Mouse (Mus musculus): ENCODE results near the gene Zbtb21. TPM values are rescaled to one million over a fixed set of nuclear protein-coding genes. Genes with fewer than 3 reads are reported as not detected.

Gene Zbtb21
- polyA plus RNA-seq, 1 experiment from 2014 or later = 7.7 TPM

Other genes starting within 250 kb of the Zbtb21 start
- gene Ripk4, start 198.8 kb downstream of the Zbtb21 start, polyA plus RNA-seq (2015; fragmentation: Nextera tagmentation; extraction: Ambion mirVana) = 2.7 and 3.0 TPM in 2 replicates
- gene Prdm15, start 110.8 kb downstream of the Zbtb21 start, polyA plus RNA-seq (2015; fragmentation: Nextera tagmentation; extraction: Ambion mirVana) = 4.9 and 6.2 TPM in 2 replicates
- gene C2cd2, start within 50 bp of the Zbtb21 start, polyA plus RNA-seq (2015; fragmentation: Nextera tagmentation; extraction: Ambion mirVana) = 13.2 and 13.3 TPM in 2 replicates
- gene B230307C23Rik, start 34.7 kb upstream of the Zbtb21 start, polyA plus RNA-seq (2015; fragmentation: Nextera tagmentation; extraction: Ambion mirVana) = 17.6 and 17.8 TPM in 2 replicates
- gene A630089N07Rik, start 119.8 kb upstream of the Zbtb21 start, polyA plus RNA-seq (2015; fragmentation: Nextera tagmentation; extraction: Ambion mirVana) = 11.1 and 11.9 TPM in 2 replicates